Mouse (Mus musculus): Measurements from ENCODE around the gene Herc4.

DNA sequence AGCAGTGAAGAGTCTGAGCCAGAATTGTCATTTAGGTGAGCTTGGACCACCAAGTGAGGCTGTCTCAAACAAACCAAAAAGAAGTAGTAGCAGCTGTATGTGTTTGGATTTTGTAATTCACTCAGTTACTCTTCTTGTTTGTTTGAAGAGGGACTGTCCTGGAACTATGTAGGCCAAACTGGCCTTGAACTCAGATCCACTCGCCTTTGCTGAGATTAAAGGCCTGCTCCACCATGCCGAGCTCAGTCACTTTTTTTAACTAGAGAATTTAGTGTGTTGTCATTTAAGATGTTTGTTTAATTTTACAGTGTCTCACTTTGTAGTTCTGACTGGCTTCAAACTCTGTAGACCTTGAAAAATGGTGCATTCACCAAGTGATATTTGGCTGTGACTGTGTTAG, 24.3 kb downstream of the Herc4 start:
- TF ChIP-seq GATA1 (IDR thresholded peaks at IDR 0.05; ENCODE audit: low read length) (no peak), TAL1 (IDR thresholded peaks at IDR 0.05; ENCODE audit: low read length) (no peak)

Measured in erythroblast, embryonic 14.5 days (primary cell).